Mouse (Mus musculus): ENCODE measurements around the gene Vps51. TPM values are rescaled to one million over a fixed set of nuclear protein-coding genes. Genes with fewer than 3 reads are reported as not detected.

Vps51 gene
- total RNA-seq, 2 experiments from 2014 or later, result 12.3 to 21.3 TPM

GRCm38 (mm10) chr19:6020276-6020675 lies 56.8 kb downstream of the Vps51 start:
- ATAC-seq (replicated peaks; ENCODE audit: low FRiP score, poor library complexity, severe bottlenecking), result no peak

- ATAC-seq (replicated peaks; ENCODE audit: low FRiP score, poor library complexity, severe bottlenecking), result peak; percentile 55
These were observed 58.6 kb downstream of the Vps51 start for GRCm38 (mm10) chr19:6018142-6019089.

Other genes starting within 250 kb of the Vps51 start
- gene Frmd8, start 202.0 kb downstream of the Vps51 start, total RNA-seq (2015; ENCODE audit: low replicate concordance), result 5.4 and 6.0 TPM in 2 replicates
- 4.2 and 6.8 TPM in 2 replicates for gene Frmd8, start 202.0 kb downstream of the Vps51 start, total RNA-seq (2017; ENCODE audit: low replicate concordance)
- 14.0 and 14.6 TPM in 2 replicates for gene Slc25a45, start 199.4 kb downstream of the Vps51 start, total RNA-seq (2015; ENCODE audit: low replicate concordance)
- gene Slc25a45, start 199.4 kb downstream of the Vps51 start, total RNA-seq (2017; ENCODE audit: low replicate concordance), result 10.0 and 11.3 TPM in 2 replicates
- gene Tigd3, start 183.1 kb downstream of the Vps51 start, total RNA-seq (2015; ENCODE audit: low replicate concordance), result 0.38 and 1.0 TPM in 2 replicates
- 3.1 and 6.1 TPM in 2 replicates for gene Tigd3, start 183.1 kb downstream of the Vps51 start, total RNA-seq (2017; ENCODE audit: low replicate concordance)
- gene Dpf2, start 164.2 kb downstream of the Vps51 start, total RNA-seq (2015; ENCODE audit: low replicate concordance), result 19.4 and 34.3 TPM in 2 replicates
- 58.8 and 71.4 TPM in 2 replicates for gene Dpf2, start 164.2 kb downstream of the Vps51 start, total RNA-seq (2017; ENCODE audit: low replicate concordance)
- 0.38 and 0.42 TPM in 2 replicates for gene Cdc42ep2, start 152.4 kb downstream of the Vps51 start, total RNA-seq (2015; ENCODE audit: low replicate concordance)
- 0.42 TPM in 1 of 2 replicates, not detected in the other for gene Cdc42ep2, start 152.4 kb downstream of the Vps51 start, total RNA-seq (2017; ENCODE audit: low replicate concordance)
- 24.5 and 44.0 TPM in 2 replicates for gene Pola2, start 113.0 kb downstream of the Vps51 start, total RNA-seq (2015; ENCODE audit: low replicate concordance)
- gene Pola2, start 113.0 kb downstream of the Vps51 start, total RNA-seq (2017; ENCODE audit: low replicate concordance), result 30.8 and 38.7 TPM in 2 replicates
- gene Slc22a20, start 91.1 kb downstream of the Vps51 start, total RNA-seq (2015; ENCODE audit: low replicate concordance), result not detected in 2 replicates
- gene Slc22a20, start 91.1 kb downstream of the Vps51 start, total RNA-seq (2017; ENCODE audit: low replicate concordance), result not detected in 2 replicates
- 18.1 and 23.8 TPM in 2 replicates for gene Capn1, start 61.3 kb downstream of the Vps51 start, total RNA-seq (2015; ENCODE audit: low replicate concordance)
- gene Capn1, start 61.3 kb downstream of the Vps51 start, total RNA-seq (2017; ENCODE audit: low replicate concordance), result 34.8 and 43.7 TPM in 2 replicates
- 35.5 and 43.0 TPM in 2 replicates for gene Syvn1, start 30.7 kb downstream of the Vps51 start, total RNA-seq (2015; ENCODE audit: low replicate concordance)
- 9.9 and 16.0 TPM in 2 replicates for gene Syvn1, start 30.7 kb downstream of the Vps51 start, total RNA-seq (2017; ENCODE audit: low replicate concordance)
- gene Mrpl49, start 19.4 kb downstream of the Vps51 start, total RNA-seq (2015; ENCODE audit: low replicate concordance), result 10.0 and 15.3 TPM in 2 replicates
- 8.1 and 10.2 TPM in 2 replicates for gene Mrpl49, start 19.4 kb downstream of the Vps51 start, total RNA-seq (2017; ENCODE audit: low replicate concordance)
- gene Fau, start 19.4 kb downstream of the Vps51 start, total RNA-seq (2015; ENCODE audit: low replicate concordance), result 503 and 517 TPM in 2 replicates
- gene Fau, start 19.4 kb downstream of the Vps51 start, total RNA-seq (2017; ENCODE audit: low replicate concordance), result 317 and 511 TPM in 2 replicates
- 1.3 and 2.7 TPM in 2 replicates for gene Znhit2, start 16.0 kb downstream of the Vps51 start, total RNA-seq (2015; ENCODE audit: low replicate concordance)
- 2.5 and 6.3 TPM in 2 replicates for gene Znhit2, start 16.0 kb downstream of the Vps51 start, total RNA-seq (2017; ENCODE audit: low replicate concordance)
- gene Tm7sf2, start 8.9 kb downstream of the Vps51 start, total RNA-seq (2015; ENCODE audit: low replicate concordance), result 1.2 and 2.3 TPM in 2 replicates
- 0.98 and 4.2 TPM in 2 replicates for gene Tm7sf2, start 8.9 kb downstream of the Vps51 start, total RNA-seq (2017; ENCODE audit: low replicate concordance)
- gene Tmem262, start 2.8 kb upstream of the Vps51 start, total RNA-seq (2015; ENCODE audit: low replicate concordance), result not detected in 2 replicates
- gene Tmem262, start 2.8 kb upstream of the Vps51 start, total RNA-seq (2017; ENCODE audit: low replicate concordance), result not detected in 2 replicates
- gene Gm28374, start 5.0 kb upstream of the Vps51 start, total RNA-seq (2015; ENCODE audit: low replicate concordance), result not detected in 2 replicates
- gene Gm28374, start 5.0 kb upstream of the Vps51 start, total RNA-seq (2017; ENCODE audit: low replicate concordance), result not detected in 2 replicates
- gene Zfpl1, start 7.7 kb upstream of the Vps51 start, total RNA-seq (2015; ENCODE audit: low replicate concordance), result 0.77 and 3.8 TPM in 2 replicates
- 5.0 and 7.8 TPM in 2 replicates for gene Zfpl1, start 7.7 kb upstream of the Vps51 start, total RNA-seq (2017; ENCODE audit: low replicate concordance)
- gene Cdca5, start 7.8 kb upstream of the Vps51 start, total RNA-seq (2015; ENCODE audit: low replicate concordance), result 10.2 and 21.3 TPM in 2 replicates
- gene Cdca5, start 7.8 kb upstream of the Vps51 start, total RNA-seq (2017; ENCODE audit: low replicate concordance), result 8.1 and 11.6 TPM in 2 replicates
- gene AC131692.1, start 17.2 kb upstream of the Vps51 start, total RNA-seq (2015; ENCODE audit: low replicate concordance), result not detected in 2 replicates
- gene AC131692.1, start 17.2 kb upstream of the Vps51 start, total RNA-seq (2017; ENCODE audit: low replicate concordance), result 2.6 and 3.2 TPM in 2 replicates
- 0.58 and 1.0 TPM in 2 replicates for gene Naaladl1, start 28.6 kb upstream of the Vps51 start, total RNA-seq (2015; ENCODE audit: low replicate concordance)
- gene Naaladl1, start 28.6 kb upstream of the Vps51 start, total RNA-seq (2017; ENCODE audit: low replicate concordance), result 0.26 TPM in 1 of 2 replicates, not detected in the other
- 6.3 and 10.2 TPM in 2 replicates for gene Sac3d1, start 41.4 kb upstream of the Vps51 start, total RNA-seq (2015; ENCODE audit: low replicate concordance)
- 3.7 and 6.1 TPM in 2 replicates for gene Sac3d1, start 41.4 kb upstream of the Vps51 start, total RNA-seq (2017; ENCODE audit: low replicate concordance)
- gene Snx15, start 51.1 kb upstream of the Vps51 start, total RNA-seq (2015; ENCODE audit: low replicate concordance), result 115 and 175 TPM in 2 replicates
- 111 and 128 TPM in 2 replicates for gene Snx15, start 51.1 kb upstream of the Vps51 start, total RNA-seq (2017; ENCODE audit: low replicate concordance)
- gene Batf2, start 63.8 kb upstream of the Vps51 start, total RNA-seq (2015; ENCODE audit: low replicate concordance), result not detected in 2 replicates
- gene Batf2, start 63.8 kb upstream of the Vps51 start, total RNA-seq (2017; ENCODE audit: low replicate concordance), result 2.4 TPM in 1 of 2 replicates, not detected in the other
- gene Arl2, start 64.3 kb upstream of the Vps51 start, total RNA-seq (2015; ENCODE audit: low replicate concordance), result 3.7 and 11.9 TPM in 2 replicates
- 3.7 and 5.3 TPM in 2 replicates for gene Arl2, start 64.3 kb upstream of the Vps51 start, total RNA-seq (2017; ENCODE audit: low replicate concordance)
- not detected in 2 replicates for gene Majin, start 107.2 kb upstream of the Vps51 start, total RNA-seq (2015; ENCODE audit: low replicate concordance)
- gene Majin, start 107.2 kb upstream of the Vps51 start, total RNA-seq (2017; ENCODE audit: low replicate concordance), result not detected in 2 replicates
- gene Gpha2, start 149.1 kb upstream of the Vps51 start, total RNA-seq (2015; ENCODE audit: low replicate concordance), result not detected in 2 replicates
- gene Gpha2, start 149.1 kb upstream of the Vps51 start, total RNA-seq (2017; ENCODE audit: low replicate concordance), result not detected in 2 replicates
- gene Ppp2r5b, start 158.6 kb upstream of the Vps51 start, total RNA-seq (2015; ENCODE audit: low replicate concordance), result 45.5 and 51.0 TPM in 2 replicates
- gene Ppp2r5b, start 158.6 kb upstream of the Vps51 start, total RNA-seq (2017; ENCODE audit: low replicate concordance), result 117 and 295 TPM in 2 replicates
- 32.4 and 33.4 TPM in 2 replicates for gene Atg2a, start 164.4 kb upstream of the Vps51 start, total RNA-seq (2015; ENCODE audit: low replicate concordance)
- gene Atg2a, start 164.4 kb upstream of the Vps51 start, total RNA-seq (2017; ENCODE audit: low replicate concordance), result 32.2 and 39.0 TPM in 2 replicates
- 12.7 and 13.2 TPM in 2 replicates for gene Ehd1, start 199.5 kb upstream of the Vps51 start, total RNA-seq (2015; ENCODE audit: low replicate concordance)
- gene Ehd1, start 199.5 kb upstream of the Vps51 start, total RNA-seq (2017; ENCODE audit: low replicate concordance), result 25.8 and 25.9 TPM in 2 replicates
- 0.21 TPM in 1 of 2 replicates, not detected in the other for gene Cdc42bpg, start 229.2 kb upstream of the Vps51 start, total RNA-seq (2015; ENCODE audit: low replicate concordance)
- gene Cdc42bpg, start 229.2 kb upstream of the Vps51 start, total RNA-seq (2017; ENCODE audit: low replicate concordance), result 0.17 and 0.70 TPM in 2 replicates

Data from erythroblast, adult 5-6 weeks (primary cell).